Mouse (Mus musculus): Measurements from ENCODE around the gene Ppp1r16b.
"Not testable (repeated sequence)": the region's sequence is repeated elsewhere in the genome, so short reads cannot be mapped to it uniquely, and the experiment has no call there.

Ppp1r16b gene

DNA sequence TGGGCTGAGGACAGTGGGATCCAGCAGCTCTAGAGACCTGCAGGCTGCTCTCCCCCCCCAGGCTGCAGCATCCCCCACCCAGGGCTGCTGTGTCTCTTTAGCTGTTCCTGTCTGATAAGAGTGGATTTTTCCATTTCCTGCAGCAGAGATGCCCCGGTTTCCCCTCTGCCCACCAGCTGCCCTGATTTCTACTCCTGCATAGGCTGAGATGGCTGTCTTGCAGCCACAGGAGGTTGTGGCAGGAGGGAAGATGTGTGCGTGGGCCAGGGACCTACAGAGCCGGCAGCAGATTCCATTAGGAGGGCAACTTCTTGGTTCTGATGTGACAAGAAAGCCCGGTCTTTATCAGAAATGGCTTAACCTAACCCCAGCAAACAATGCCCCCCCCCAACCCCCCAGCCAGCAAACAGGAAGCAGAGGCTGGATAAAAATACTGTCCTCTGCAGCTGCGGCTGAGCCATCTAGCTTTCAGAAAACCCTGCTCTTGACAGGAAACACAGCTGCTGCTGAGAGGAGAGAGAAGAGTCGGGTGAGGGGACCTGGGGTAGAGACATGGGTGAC lies 57.9 kb downstream of the Ppp1r16b start:
- DNase-seq (ENCODE audit: low read depth, low spot score) = peak; percentile 94

DNA sequence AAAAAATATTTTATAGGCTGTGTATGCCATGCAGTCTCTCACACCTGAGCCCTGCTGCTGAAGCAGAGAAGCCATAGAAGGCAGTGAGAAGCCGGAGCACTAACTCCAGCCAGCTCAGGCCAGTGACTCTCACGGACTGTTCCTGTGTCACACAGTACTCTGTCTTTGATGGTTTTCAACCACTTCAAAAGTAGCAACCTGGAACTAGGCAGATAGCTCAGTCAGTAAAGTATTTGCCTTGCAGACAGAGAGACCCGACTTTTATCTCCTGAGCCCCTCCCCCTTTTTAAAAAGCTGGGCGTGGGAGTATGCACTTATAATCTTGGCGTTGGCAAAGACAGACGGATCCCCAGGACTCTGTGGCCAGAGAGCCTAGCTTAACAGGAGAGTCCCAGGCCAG lies 58.6 kb downstream of the Ppp1r16b start:
- DNase-seq (ENCODE audit: low read depth, low spot score) = no peak

DNA sequence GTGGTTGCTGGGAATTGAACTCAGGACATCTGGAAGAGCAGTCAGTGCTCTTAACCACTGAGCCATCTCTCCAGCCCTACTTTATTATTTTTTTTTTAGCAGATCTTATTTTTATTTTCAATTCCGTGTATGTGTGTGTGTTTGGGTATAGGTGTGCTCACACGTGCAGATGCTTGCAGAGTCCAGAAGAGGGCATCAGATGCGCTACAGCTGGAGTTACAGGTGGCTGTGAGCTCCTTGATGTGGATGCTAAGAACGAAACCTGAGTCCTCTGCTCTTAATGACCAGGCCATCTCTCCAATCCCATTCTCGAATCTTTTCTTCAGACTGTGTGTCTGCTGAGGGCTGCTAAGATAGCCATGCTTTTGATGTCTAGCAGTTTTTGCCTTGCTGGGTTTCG lies 61.1 kb downstream of the Ppp1r16b start:
- DNase-seq (ENCODE audit: low read depth, low spot score) = peak; percentile 62

DNA sequence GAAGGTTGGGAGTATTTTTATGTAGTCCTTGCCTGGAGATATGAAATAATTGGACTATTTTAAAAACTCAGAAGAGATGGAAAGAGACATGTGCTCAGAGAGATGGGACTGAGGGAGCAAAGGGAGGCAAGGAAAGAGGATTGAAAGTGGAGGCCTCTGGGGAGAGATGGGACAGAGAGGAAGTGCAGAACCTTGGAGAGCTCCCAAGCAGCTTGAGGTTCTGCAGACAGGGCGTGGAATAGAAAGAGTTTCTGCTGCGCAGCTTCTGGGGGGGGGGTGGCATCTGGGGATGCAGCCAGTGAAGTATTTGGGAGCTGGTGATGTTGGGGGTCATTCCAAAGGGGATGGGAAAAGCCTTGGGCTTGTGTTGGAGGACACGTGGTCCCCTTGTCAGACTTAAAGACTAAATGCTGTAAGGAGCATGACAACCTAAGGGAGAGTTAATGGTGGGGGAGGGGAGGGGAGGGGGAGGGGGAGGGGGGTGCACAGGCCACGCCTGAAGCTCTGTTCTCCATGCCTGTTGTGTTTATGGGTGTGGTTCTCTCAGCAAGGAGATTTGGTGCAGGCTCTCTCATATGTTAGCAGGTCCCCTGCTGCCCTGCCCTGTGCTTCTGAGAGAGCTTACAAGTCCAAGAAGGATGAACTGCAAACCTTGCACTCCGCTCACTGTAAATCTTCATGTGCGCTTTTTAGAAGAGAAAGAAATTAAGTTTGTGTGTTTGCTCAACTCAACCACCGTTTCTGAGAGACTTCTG lies 63.0 kb downstream of the Ppp1r16b start:
- no peak for DNase-seq (ENCODE audit: low read depth, low spot score)

GRCm38 (mm10) chr2:158730896-158731295 lies 65.7 kb downstream of the Ppp1r16b start:
- DNase-seq (ENCODE audit: low read depth, low spot score) = no peak

- no peak for DNase-seq (ENCODE audit: low read depth, low spot score)
Observed at GRCm38 (mm10) chr2:158732521-158732920, 67.3 kb downstream of the Ppp1r16b start.

DNA sequence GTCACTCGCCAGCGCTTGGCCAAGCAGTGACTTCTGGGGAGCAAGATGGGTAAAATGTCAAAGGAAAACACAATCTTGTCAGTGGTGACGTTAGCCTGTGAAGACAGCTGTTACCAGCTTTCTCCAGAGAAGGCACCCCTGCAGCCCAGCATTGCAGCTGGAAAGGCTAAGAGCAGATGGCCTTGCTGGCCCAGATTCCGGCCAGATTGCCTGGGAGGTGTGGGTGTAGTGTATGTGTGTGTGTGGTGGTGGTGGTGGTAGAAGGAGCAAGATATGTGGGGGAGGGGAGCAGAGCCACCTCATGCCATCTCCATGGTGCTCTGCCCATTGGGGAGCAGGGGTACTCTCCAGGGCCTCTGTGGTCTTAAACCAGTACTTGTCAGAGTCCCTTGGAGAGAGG lies 67.9 kb downstream of the Ppp1r16b start:
- no peak for DNase-seq (ENCODE audit: low read depth, low spot score)

DNA sequence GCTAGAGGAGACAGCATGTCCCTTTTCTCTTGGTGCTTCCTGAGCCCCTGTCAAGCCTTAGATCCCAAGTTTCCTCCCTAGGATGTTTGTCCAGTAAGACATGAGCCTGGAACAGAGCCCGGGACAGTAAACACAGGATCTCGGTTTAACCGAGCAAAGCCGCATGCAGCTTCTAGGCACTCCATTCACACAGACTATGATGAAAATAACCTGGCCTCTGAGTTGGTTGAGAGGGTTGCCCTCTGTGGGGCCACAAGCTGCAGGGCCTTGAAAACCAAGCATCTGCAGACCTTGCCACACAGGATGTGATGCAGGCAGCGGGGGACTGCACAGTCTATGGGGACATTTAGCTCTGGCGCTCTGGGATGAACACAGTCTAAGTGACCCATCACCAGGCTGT lies 68.7 kb downstream of the Ppp1r16b start:
- DNase-seq (ENCODE audit: low read depth, low spot score) = peak; percentile 75

- DNase-seq (ENCODE audit: low read depth, low spot score) = peak; percentile 72
Observed at GRCm38 (mm10) chr2:158734500-158735152, 69.4 kb downstream of the Ppp1r16b start.

- peak; percentile 70 for DNase-seq (ENCODE audit: low read depth, low spot score)
Observed at GRCm38 (mm10) chr2:158735340-158735739, 70.1 kb downstream of the Ppp1r16b start.

GRCm38 (mm10) chr2:158736247-158736646 lies 71.0 kb downstream of the Ppp1r16b start:
- DNase-seq (ENCODE audit: low read depth, low spot score) = not testable (repeated sequence)

DNA sequence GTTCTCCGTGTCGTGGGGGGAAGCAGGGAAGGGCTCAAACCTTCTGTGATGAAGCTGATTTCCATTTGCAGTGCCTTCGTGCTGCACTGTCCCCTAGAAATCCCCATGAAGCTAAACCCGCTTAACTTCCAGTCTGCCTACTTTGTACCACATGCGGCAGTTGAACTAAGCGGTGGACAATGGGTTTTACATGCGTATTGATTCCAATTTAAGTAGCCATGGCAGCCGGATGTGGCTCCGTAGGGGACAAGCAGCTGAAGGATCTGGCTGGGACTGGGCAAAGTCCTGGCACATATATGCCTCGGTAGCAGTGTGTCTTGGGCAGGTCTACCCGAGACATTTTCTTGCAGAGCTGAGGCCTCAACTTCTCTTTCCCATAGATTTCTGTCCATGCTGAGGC lies 73.4 kb downstream of the Ppp1r16b start:
- no peak for DNase-seq (ENCODE audit: low read depth, low spot score)

DNA sequence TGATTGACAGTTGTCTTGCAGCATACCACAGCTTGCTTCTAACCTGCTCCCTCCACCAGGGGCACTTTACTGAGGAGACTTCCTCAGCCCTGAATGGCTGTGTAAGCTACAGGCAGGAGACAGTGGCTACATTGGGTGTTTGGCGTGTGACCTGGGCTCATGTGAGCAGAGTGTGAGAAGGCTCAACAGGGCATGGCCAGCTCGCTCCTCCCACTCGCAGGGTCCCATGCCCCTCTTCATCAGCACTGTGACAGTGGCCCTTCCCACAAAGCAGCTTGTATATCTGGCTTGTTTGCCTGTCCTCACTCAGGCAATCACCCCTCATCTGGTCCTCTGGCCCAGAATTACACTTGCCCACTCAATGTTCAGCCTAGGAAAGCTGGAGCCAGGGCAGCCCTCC lies 73.9 kb downstream of the Ppp1r16b start:
- DNase-seq (ENCODE audit: low read depth, low spot score) = no peak

- DNase-seq (ENCODE audit: low read depth, low spot score) = no peak
Observed at GRCm38 (mm10) chr2:158741011-158741501, 75.9 kb downstream of the Ppp1r16b start.

DNA sequence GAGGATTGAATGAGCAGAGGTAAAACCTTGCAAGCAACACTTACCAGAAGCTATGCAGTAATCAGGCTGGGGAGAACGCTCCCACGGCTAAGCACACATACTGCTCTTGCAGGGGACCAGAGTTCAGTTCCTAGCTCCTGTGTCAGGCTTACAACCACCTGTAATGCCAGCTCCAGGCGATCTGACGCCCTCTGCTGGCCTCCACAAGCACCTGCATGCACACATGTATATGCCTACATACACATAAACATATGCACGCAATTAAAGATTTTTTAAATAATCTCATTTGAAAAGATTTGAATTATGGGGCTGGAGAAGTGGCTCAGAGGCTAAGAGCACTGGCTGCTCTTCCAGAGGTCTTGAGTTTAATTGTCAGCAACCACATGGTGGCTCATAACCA lies 77.2 kb downstream of the Ppp1r16b start:
- DNase-seq (ENCODE audit: low read depth, low spot score) = no peak

- DNase-seq (ENCODE audit: low read depth, low spot score) = peak; percentile 66
Observed at GRCm38 (mm10) chr2:158743518-158744141, 78.4 kb downstream of the Ppp1r16b start.

GRCm38 (mm10) chr2:158745049-158745482 lies 79.9 kb downstream of the Ppp1r16b start:
- peak; percentile 85 for DNase-seq (ENCODE audit: low read depth, low spot score)

GRCm38 (mm10) chr2:158746164-158746563 lies 81.0 kb downstream of the Ppp1r16b start:
- DNase-seq (ENCODE audit: low read depth, low spot score) = peak; percentile 65

DNA sequence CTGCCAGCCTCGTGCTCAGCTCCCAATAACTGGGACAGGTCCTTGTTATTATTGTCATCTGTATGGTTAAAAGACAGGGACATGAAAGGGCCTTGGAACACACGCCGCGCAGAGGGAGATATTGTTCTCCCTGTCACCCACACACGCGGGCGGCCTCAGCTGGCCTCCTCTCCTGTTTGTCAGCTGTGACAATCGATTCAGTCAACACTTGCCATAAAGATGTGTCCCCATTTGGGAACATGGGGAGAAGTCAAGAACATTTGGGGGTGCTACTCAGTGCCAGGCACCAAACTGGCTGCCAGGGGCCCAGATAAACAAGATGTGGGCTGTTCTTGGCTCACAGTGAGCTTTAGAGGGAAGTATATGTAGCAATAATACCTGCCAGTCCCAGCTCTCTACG lies 84.2 kb downstream of the Ppp1r16b start:
- no peak for DNase-seq (ENCODE audit: low read depth, low spot score)

GRCm38 (mm10) chr2:158760231-158760630 lies 95.0 kb downstream of the Ppp1r16b start:
- no peak for DNase-seq (ENCODE audit: low read depth, low spot score)

DNA sequence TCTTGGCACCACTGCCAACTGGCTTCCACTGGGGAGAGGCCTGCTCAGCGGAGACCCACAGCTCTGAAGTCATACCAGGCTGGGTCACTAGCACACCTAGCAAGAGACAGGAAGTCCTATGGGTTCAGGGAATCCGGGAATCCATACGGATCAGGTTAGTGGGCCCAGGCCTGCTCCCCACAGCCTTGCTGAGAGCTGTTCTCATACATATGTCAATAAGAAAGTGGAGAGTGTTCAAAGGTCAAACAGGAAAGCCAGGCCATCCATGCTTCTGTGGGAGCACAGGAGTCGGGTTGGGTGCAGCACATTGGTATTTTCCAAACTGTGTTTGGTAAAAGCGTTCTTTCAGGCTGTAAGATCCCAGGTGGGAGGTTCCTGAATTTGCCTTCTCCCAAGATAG lies 97.1 kb downstream of the Ppp1r16b start:
- no peak for DNase-seq (ENCODE audit: low read depth, low spot score)

DNA sequence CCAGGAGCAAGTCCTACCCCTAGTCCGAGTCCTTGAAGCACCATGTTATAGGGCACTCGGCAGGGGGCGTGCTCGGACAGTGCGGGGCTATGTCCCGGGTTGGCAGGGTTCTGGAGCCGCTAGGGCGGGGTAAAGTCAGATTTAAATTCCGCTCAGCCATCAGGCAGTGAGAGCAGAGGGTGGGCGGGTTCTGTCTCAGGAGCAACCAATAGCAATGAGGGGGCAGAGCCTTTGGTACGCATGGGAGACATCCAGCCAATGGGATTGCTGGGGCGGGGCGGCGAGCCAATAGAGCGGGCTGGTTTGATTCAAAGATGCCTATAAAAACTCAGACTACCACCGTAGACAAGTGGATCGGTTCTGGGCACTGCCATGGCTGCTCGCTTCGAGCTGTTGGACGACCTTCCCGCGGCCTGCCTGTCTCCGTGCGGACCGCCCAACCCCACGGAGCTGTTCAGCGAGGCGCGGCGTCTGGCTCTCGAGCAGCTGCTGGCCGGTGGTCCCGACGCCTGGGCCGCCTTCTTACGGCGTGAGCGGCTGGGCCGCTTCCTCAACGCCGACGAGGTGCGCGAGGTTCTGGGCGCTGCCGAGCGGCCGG lies 102.6 kb downstream of the Ppp1r16b start, which contains the start of gene Fam83d:
Fam83d (plus strand) TSS at position 352 of the 598 bp plus-strand sequence.
- peak; percentile 99 for DNase-seq (ENCODE audit: low read depth, low spot score)
